Mouse (Mus musculus) megakaryocyte, embryonic 14.5 days (primary cell): ENCODE results near the gene Rrp1.

Experiments
- FLI1 ChIP-seq: IDR thresholded peaks from 2 replicates; pipeline ENCODE4 v1.6.1; 2012; ENCODE audit warnings: low read length, inconsistent platforms, mixed read lengths
- GATA1 ChIP-seq: IDR thresholded peaks from 3 replicates; pipeline ENCODE4 v1.6.1; 2012; ENCODE audit warnings: mixed read lengths, low read length, inconsistent platforms, borderline replicate concordance

DNA sequence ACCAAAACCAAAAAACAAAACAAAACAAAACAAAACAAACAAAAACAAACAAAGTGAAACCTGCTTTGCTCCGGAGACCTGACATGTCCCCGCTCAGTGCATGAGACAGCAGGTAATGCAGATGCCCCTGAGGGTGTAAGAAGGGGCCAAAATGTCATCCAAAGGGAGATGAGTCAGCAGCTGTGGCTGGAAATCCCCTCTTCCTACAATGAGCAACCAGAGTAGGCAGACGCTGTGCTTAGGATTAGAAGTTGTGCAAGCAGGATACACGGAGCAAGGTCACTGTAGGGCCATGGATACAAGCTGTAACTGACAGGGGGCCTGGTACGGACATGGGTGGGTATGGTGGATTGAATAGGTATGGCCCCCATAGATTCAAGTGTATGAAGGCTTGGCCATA, 16.3 kb upstream of the Rrp1 start:
- TF ChIP-seq GATA1 (no peak), FLI1 (no peak)
